Mouse (Mus musculus): ENCODE data around the gene 4930404H24Rik. TPM values are rescaled to one million over a fixed set of nuclear protein-coding genes. Genes with fewer than 3 reads are reported as not detected.

Gene 4930404H24Rik
- polyA plus RNA-seq, 1 experiment from 2014 or later: not detected

GRCm38 (mm10) chr2:153457467-153457866 lies 35.1 kb upstream of the 4930404H24Rik start:
- WGBS: 18% methylated on average over 4 of the region's 4 CpGs
- H3K9me3 ChIP-seq: no peaks in the 10 kb centered on the region
- no peak overlapping the region for H3K4me3 ChIP-seq
- DNase-seq (ENCODE audit: extremely low spot score, low spot score): no peak
- no peaks in the 10 kb centered on the region for H3K36me3 ChIP-seq (replicated peaks)
- peaks cover 51% of the 10 kb centered on the region for H3K4me1 ChIP-seq
- 0 out of 2 replicates have a peak, but pooled peaks cover 9% of the 10 kb centered on the region for H3K27me3 ChIP-seq (ENCODE audit: poor library complexity, severe bottlenecking)
- peak overlapping the region; percentile 70 for H3K27ac ChIP-seq

GRCm38 (mm10) chr2:153458022-153458441 lies 34.6 kb upstream of the 4930404H24Rik start:
- Histone ChIP-seq H3K27me3 (ENCODE audit: poor library complexity, severe bottlenecking) (0 out of 2 replicates have a peak, but pooled peaks cover 9% of the 10 kb centered on the region), H3K4me3 (no peak overlapping the region), H3K9me3 (no peaks in the 10 kb centered on the region), H3K27ac (peak overlapping the region; percentile 70), H3K4me1 (peaks cover 51% of the 10 kb centered on the region), H3K36me3 (replicated peaks) (no peaks in the 10 kb centered on the region)
- no peak for DNase-seq (ENCODE audit: extremely low spot score, low spot score)
- 43% methylated on average over 3 of the region's 3 CpGs for WGBS

- Histone ChIP-seq H3K4me1 (peaks cover 12% of the 10 kb centered on the region), H3K27ac (no peak overlapping the region), H3K36me3 (replicated peaks) (0 out of 2 replicates have a peak, but pooled peaks cover 2% of the 10 kb centered on the region), H3K4me3 (no peak overlapping the region), H3K27me3 (ENCODE audit: poor library complexity, severe bottlenecking) (no peaks in the 10 kb centered on the region), H3K9me3 (no peaks in the 10 kb centered on the region)
- no peak for DNase-seq (ENCODE audit: extremely low spot score, low spot score)
- 83% methylated on average over 3 of the region's 3 CpGs for WGBS
Observed at GRCm38 (mm10) chr2:153463257-153463656, 29.3 kb upstream of the 4930404H24Rik start.

- WGBS: 89% methylated on average over 1 of the region's 1 CpGs
Observed at GRCm38 (mm10) chr2:153467372-153467771, 25.2 kb upstream of the 4930404H24Rik start.

GRCm38 (mm10) chr2:153469317-153469716 lies 23.3 kb upstream of the 4930404H24Rik start:
- peak overlapping the region; percentile 32 for H3K27ac ChIP-seq
- H3K4me3 ChIP-seq: no peak overlapping the region
- no peak for DNase-seq (ENCODE audit: extremely low spot score, low spot score)
- no peaks in the 10 kb centered on the region for H3K36me3 ChIP-seq (replicated peaks)
- no peaks in the 10 kb centered on the region for H3K9me3 ChIP-seq
- H3K27me3 ChIP-seq (ENCODE audit: poor library complexity, severe bottlenecking): no peaks in the 10 kb centered on the region
- WGBS: 59% methylated on average over 2 of the region's 2 CpGs
- H3K4me1 ChIP-seq: peaks cover 28% of the 10 kb centered on the region

More at GRCm38 (mm10) chr2:153467372-153467771, 25.2 kb upstream of the 4930404H24Rik start:
- Histone ChIP-seq H3K4me3 (no peak overlapping the region), H3K27ac (no peak overlapping the region), H3K36me3 (replicated peaks) (0 out of 2 replicates have a peak, but pooled peaks cover 2% of the 10 kb centered on the region), H3K9me3 (no peaks in the 10 kb centered on the region), H3K4me1 (peaks cover 28% of the 10 kb centered on the region), H3K27me3 (ENCODE audit: poor library complexity, severe bottlenecking) (no peaks in the 10 kb centered on the region)
- no peak for DNase-seq (ENCODE audit: extremely low spot score, low spot score)

- Histone ChIP-seq H3K9me3 (no peaks in the 10 kb centered on the region), H3K27ac (peak overlapping the region; percentile 32), H3K4me3 (no peak overlapping the region), H3K4me1 (peaks cover 33% of the 10 kb centered on the region), H3K36me3 (replicated peaks) (no peaks in the 10 kb centered on the region), H3K27me3 (ENCODE audit: poor library complexity, severe bottlenecking) (no peaks in the 10 kb centered on the region)
- WGBS: 52% methylated on average over 4 of the region's 4 CpGs
- DNase-seq (ENCODE audit: extremely low spot score, low spot score): no peak
Observed at GRCm38 (mm10) chr2:153469764-153470163, 22.8 kb upstream of the 4930404H24Rik start.

GRCm38 (mm10) chr2:153470983-153471382 lies 21.6 kb upstream of the 4930404H24Rik start:
- H3K4me3 ChIP-seq: no peak overlapping the region
- DNase-seq (ENCODE audit: extremely low spot score, low spot score): no peak
- 0 out of 2 replicates have a peak overlapping the region, but pooled peaks have one; percentile 8 for H3K27ac ChIP-seq
- H3K9me3 ChIP-seq: no peaks in the 10 kb centered on the region
- 60% methylated on average over 3 of the region's 3 CpGs for WGBS
- peaks cover 45% of the 10 kb centered on the region for H3K4me1 ChIP-seq
- no peaks in the 10 kb centered on the region for H3K36me3 ChIP-seq (replicated peaks)
- no peaks in the 10 kb centered on the region for H3K27me3 ChIP-seq (ENCODE audit: poor library complexity, severe bottlenecking)

GRCm38 (mm10) chr2:153475114-153476112 lies 17.2 kb upstream of the 4930404H24Rik start:
- WGBS: 53% methylated on average over 4 of the region's 4 CpGs
- H3K4me3 ChIP-seq: no peak overlapping the region
- H3K9me3 ChIP-seq: no peaks in the 10 kb centered on the region
- no peaks in the 10 kb centered on the region for H3K36me3 ChIP-seq (replicated peaks)
- H3K27ac ChIP-seq: peak overlapping the region; percentile 69
- H3K27me3 ChIP-seq (ENCODE audit: poor library complexity, severe bottlenecking): no peaks in the 10 kb centered on the region
- peaks cover 40% of the 10 kb centered on the region for H3K4me1 ChIP-seq
- DNase-seq (ENCODE audit: extremely low spot score, low spot score): no peak

- Histone ChIP-seq H3K4me3 (no peak overlapping the region), H3K36me3 (replicated peaks) (no peaks in the 10 kb centered on the region), H3K4me1 (peaks cover 50% of the 10 kb centered on the region), H3K27ac (peak overlapping the region; percentile 62; the same call in 1 of the 2 replicates), H3K27me3 (ENCODE audit: poor library complexity, severe bottlenecking) (peaks cover 26% of the 10 kb centered on the region), H3K9me3 (no peaks in the 10 kb centered on the region)
- peak; percentile 69 for DNase-seq (ENCODE audit: extremely low spot score, low spot score)
- 15% methylated on average over 4 of the region's 4 CpGs for WGBS
Observed at GRCm38 (mm10) chr2:153478583-153478982, 14.0 kb upstream of the 4930404H24Rik start.

GRCm38 (mm10) chr2:153479486-153479885 lies 13.1 kb upstream of the 4930404H24Rik start:
- H3K36me3 ChIP-seq (replicated peaks): no peaks in the 10 kb centered on the region
- DNase-seq (ENCODE audit: extremely low spot score, low spot score): no peak
- WGBS: 91% methylated on average over 1 of the region's 1 CpGs

GRCm38 (mm10) chr2:153481108-153481860 lies 11.3 kb upstream of the 4930404H24Rik start:
- Histone ChIP-seq H3K4me1 (peaks cover 42% of the 10 kb centered on the region), H3K27ac (no peak overlapping the region)

More at GRCm38 (mm10) chr2:153479486-153479885, 13.1 kb upstream of the 4930404H24Rik start:
- H3K27me3 ChIP-seq (ENCODE audit: poor library complexity, severe bottlenecking): peaks cover 35% of the 10 kb centered on the region
- H3K9me3 ChIP-seq: no peaks in the 10 kb centered on the region
- H3K4me3 ChIP-seq: no peak overlapping the region
- H3K4me1 ChIP-seq: peaks cover 56% of the 10 kb centered on the region
- H3K27ac ChIP-seq: no peak overlapping the region

GRCm38 (mm10) chr2:153481861-153482120 lies 10.8 kb upstream of the 4930404H24Rik start:
- H3K4me3 ChIP-seq: no peak overlapping the region
- 75% methylated on average over 2 of the region's 2 CpGs for WGBS
- no peaks in the 10 kb centered on the region for H3K9me3 ChIP-seq
- DNase-seq (ENCODE audit: extremely low spot score, low spot score): no peak
- peaks cover 45% of the 10 kb centered on the region for H3K27me3 ChIP-seq (ENCODE audit: poor library complexity, severe bottlenecking)
- H3K4me1 ChIP-seq: peaks cover 38% of the 10 kb centered on the region
- H3K27ac ChIP-seq: no peak overlapping the region
- no peaks in the 10 kb centered on the region for H3K36me3 ChIP-seq (replicated peaks)

More at GRCm38 (mm10) chr2:153481108-153481860, 11.3 kb upstream of the 4930404H24Rik start:
- peaks cover 45% of the 10 kb centered on the region for H3K27me3 ChIP-seq (ENCODE audit: poor library complexity, severe bottlenecking)
- no peaks in the 10 kb centered on the region for H3K9me3 ChIP-seq
- no peak overlapping the region for H3K4me3 ChIP-seq
- H3K36me3 ChIP-seq (replicated peaks): no peaks in the 10 kb centered on the region
- WGBS: 83% methylated on average over 7 of the region's 7 CpGs
- no peak for DNase-seq (ENCODE audit: extremely low spot score, low spot score)

Measured in forebrain, embryonic 10.5 days (tissue).